Mouse (Mus musculus) brain, embryonic 14.5 days (tissue): ENCODE data around the gene Tmem235.

ENCODE experiments used
- CTCF ChIP-seq: fragments of 200-500 bp; IDR thresholded peaks from 2 replicates; pipeline ENCODE4 v1.5.1; 2012; ENCODE audit warnings: inconsistent platforms, mild to moderate bottlenecking, moderate library complexity, borderline replicate concordance; ENCODE audit not compliant: insufficient read depth, insufficient read length; ENCODE audit errors: extremely low read depth
- POLR2A ChIP-seq: fragments of 200-500 bp; IDR thresholded peaks from 2 replicates; pipeline ENCODE4 v1.6.1; 2012; ENCODE audit warnings: mild to moderate bottlenecking, inconsistent platforms, borderline replicate concordance; ENCODE audit not compliant: poor library complexity, insufficient read depth, insufficient read length, severe bottlenecking; ENCODE audit errors: extremely low read depth

GRCm38 (mm10) chr11:117881787-117882186 lies 21.2 kb downstream of the Tmem235 start:
- TF ChIP-seq POLR2A (no peak), CTCF (no peak)
